26 mouse cellular contexts compared by ENCODE assay signal in genomic region chr4:105944962-105945361, GRCm38 (mm10).
DNase-seq lines count a peak whose midpoint lies in the region; ATAC-seq lines count a peak whose summit lies in the region.
"Had no signal": no experiment of that assay in that cellular context is flagged by ENCODE, and none has a peak within 500 bp of the region (broad histone marks: within the 10 kb centered on the region; RNA-seq: fewer than 3 reads in every experiment).

No protein-coding gene starts in this region.

- peaks cover 2% of the 10 kb centered on the region; the same call in 1 of the 2 replicates for H3K27me3 ChIP-seq in kidney, embryonic 14.5 days (ENCODE audit: control insufficient read depth, insufficient read depth, low read length)
- peaks cover 3% of the 10 kb centered on the region; the same call in 1 of the 2 replicates for H3K27me3 ChIP-seq in kidney, embryonic 15.5 days
- H3K27me3 ChIP-seq in limb, embryonic 10.5 days (ENCODE audit: low read depth, poor library complexity, severe bottlenecking), result peaks cover 6% of the 10 kb centered on the region; the same call in 1 of the 2 replicates
- H3K27me3 ChIP-seq: limb, embryonic 13.5 days; liver, embryonic 13.5 days; stomach, embryonic 15.5 days had no signal

- H3K27ac ChIP-seq in kidney, embryonic 14.5 days (ENCODE audit: low read depth, low read length), result no peak overlapping the region
- no peak overlapping the region for H3K27ac ChIP-seq in kidney, embryonic 15.5 days
- peak overlapping the region; percentile 68; the same call in 1 of the 2 replicates for H3K27ac ChIP-seq in limb, embryonic 10.5 days
- H3K27ac ChIP-seq: heart, adult 2 months; hindbrain, embryonic 14.5 days; layer of hippocampus, adult 2 months; left cerebral cortex, adult 2 months; limb, embryonic 13.5 days; liver, embryonic 13.5 days; stomach, embryonic 15.5 days had no signal

- H3K4me3 ChIP-seq in kidney, embryonic 14.5 days (ENCODE audit: low read length), result no peak overlapping the region
- H3K4me3 ChIP-seq in kidney, embryonic 15.5 days (replicated peaks), result no peak overlapping the region
- H3K4me3 ChIP-seq in limb, embryonic 10.5 days, result no peak overlapping the region
- H3K4me3 ChIP-seq: heart, adult 2 months; heart, embryonic 12.5 days; layer of hippocampus, adult 2 months; left cerebral cortex, adult 2 months; limb, embryonic 13.5 days; liver, embryonic 13.5 days; stomach, embryonic 15.5 days had no signal

- 66% methylated on average over 5 of the region's 5 CpGs for WGBS in kidney, embryonic 14.5 days
- 63% methylated on average over 5 of the region's 5 CpGs for WGBS in kidney, embryonic 15.5 days
- 68% methylated on average over 5 of the region's 5 CpGs for WGBS in limb, embryonic 10.5 days

- H3K4me1 ChIP-seq in kidney, embryonic 14.5 days (ENCODE audit: control insufficient read depth, insufficient read depth, low read length), result no peaks in the 10 kb centered on the region
- 0 out of 2 replicates have a peak, but pooled peaks cover 4% of the 10 kb centered on the region for H3K4me1 ChIP-seq in kidney, embryonic 15.5 days
- H3K4me1 ChIP-seq in limb, embryonic 10.5 days, result peaks cover 31% of the 10 kb centered on the region
- H3K4me1 ChIP-seq: heart, embryonic 12.5 days; liver, embryonic 13.5 days; stomach, embryonic 15.5 days had no signal

- H3K36me3 ChIP-seq in kidney, embryonic 14.5 days (ENCODE audit: control insufficient read depth, insufficient read depth, low read length), result no peaks in the 10 kb centered on the region
- no peaks in the 10 kb centered on the region for H3K36me3 ChIP-seq in kidney, embryonic 15.5 days
- no peaks in the 10 kb centered on the region for H3K36me3 ChIP-seq in limb, embryonic 10.5 days
- H3K36me3 ChIP-seq: G1E; heart, embryonic 12.5 days; limb, embryonic 13.5 days; liver, embryonic 13.5 days; stomach, embryonic 15.5 days had no signal

- DNase-seq in kidney, adult 11 months, result peak; percentile 20
- DNase-seq in kidney, postnatal 25 days, result peak; percentile 12 to 51
- DNase-seq in adipocyte (ENCODE audit: low spot score), result peak; percentile 79
- no peak for DNase-seq in limb, embryonic 10.5 days (ENCODE audit: low spot score)
- DNase-seq in gastrocnemius, postnatal 36 days, result no peak
- DNase-seq: adrenal gland, postnatal 25 days; cerebellum, adult 11-12 months; cerebellum, postnatal 14 days; gastrocnemius, postnatal 14 days; heart, adult 2 months; liver, embryonic 13.5 days; midbrain, embryonic 14.5 days; right cerebral cortex, postnatal 14 days; thymus, postnatal 36 days had no signal

- no peak overlapping the region for H3K4me2 ChIP-seq in kidney, embryonic 14.5 days (replicated peaks; ENCODE audit: low read depth, low read length)
- no peak overlapping the region for H3K4me2 ChIP-seq in kidney, embryonic 15.5 days
- H3K4me2 ChIP-seq: heart, embryonic 12.5 days; hindbrain, embryonic 14.5 days; limb, embryonic 13.5 days; liver, embryonic 13.5 days; stomach, embryonic 15.5 days had no signal

- no peaks in the 10 kb centered on the region for H3K9me3 ChIP-seq in kidney, embryonic 14.5 days (ENCODE audit: control insufficient read depth, low read length)
- no peaks in the 10 kb centered on the region for H3K9me3 ChIP-seq in kidney, embryonic 15.5 days (replicated peaks)
- H3K9me3 ChIP-seq in limb, embryonic 10.5 days (replicated peaks), result no peaks in the 10 kb centered on the region
- H3K9me3 ChIP-seq: heart, embryonic 12.5 days; limb, embryonic 13.5 days; liver, embryonic 13.5 days; stomach, embryonic 15.5 days had no signal

- no peak for ATAC-seq in kidney, embryonic 14.5 days (ENCODE audit: low FRiP score, low TSS enrichment)
- no peak for ATAC-seq in kidney, embryonic 15.5 days (replicated peaks; ENCODE audit: low FRiP score)
- ATAC-seq in granulocyte monocyte progenitor cell, adult 5-6 weeks (replicated peaks; ENCODE audit: poor library complexity, severe bottlenecking), result no peak
- ATAC-seq: forebrain, embryonic 14.5 days; intestine, postnatal 0 days had no signal

- H3K9ac ChIP-seq in kidney, embryonic 14.5 days (ENCODE audit: low read depth, low read length), result no peak overlapping the region
- no peak overlapping the region for H3K9ac ChIP-seq in kidney, embryonic 15.5 days
- H3K9ac ChIP-seq: heart, embryonic 12.5 days; hindbrain, embryonic 14.5 days; limb, embryonic 13.5 days; liver, embryonic 13.5 days; stomach, embryonic 15.5 days had no signal

- intact Hi-C loops in gastrocnemius, postnatal 36 days (cut with DNase I), result loop anchor here (10.0 kb wide), 1 partner anchor 270 kb away; no protein-coding TSS in a partner anchor

Comparison
In these comparisons a context has a peak if more than half of its experiments do, and no peak if none do; other contexts are left out.
1. DNase-seq: peak in kidney, adult 11 months (single experiment), kidney, postnatal 25 days (2 of 2) and adipocyte (single experiment); none in limb, embryonic 10.5 days (single experiment) and gastrocnemius, postnatal 36 days (0 of 2).